Mouse (Mus musculus) kidney, adult 11 months (tissue): ENCODE data around the gene Tfap4.
A peak's percentile ranks its signal among the peaks of the same experiment; 100 is the strongest.

Source experiments
- DNase-seq: peaks from one replicate; pipeline ENCODE4 v3.0.0; 2022

Tfap4 gene

DNA sequence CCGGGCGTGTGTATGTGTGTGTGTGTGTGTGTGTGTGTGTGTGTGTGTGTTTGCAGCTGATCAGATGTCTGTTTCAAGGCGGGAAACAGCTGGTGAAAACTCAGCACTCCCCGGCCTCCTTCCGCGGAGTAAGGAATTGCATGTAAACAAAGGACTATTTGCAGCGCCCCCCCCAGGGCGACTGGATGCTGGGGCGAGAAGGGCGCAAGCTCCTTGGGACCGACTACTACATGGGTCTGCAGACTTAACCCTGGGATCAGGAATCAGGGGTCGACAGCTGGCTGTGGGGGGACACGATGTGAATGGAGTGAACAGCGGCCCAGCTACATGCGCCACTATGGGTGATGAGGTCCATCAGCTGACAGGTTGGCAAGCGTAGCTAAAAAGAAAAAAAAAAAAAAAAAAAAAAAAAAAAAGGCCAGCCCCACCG is at the start of gene Tfap4:
Tfap4 (minus strand) TSS at position 140 of the 430 bp plus-strand sequence.
- DNase-seq = peak; percentile 91

GRCm38 (mm10) chr16:4608532-4609059 is 48.9 kb upstream of the Tfap4 start:
- no peak for DNase-seq

DNA sequence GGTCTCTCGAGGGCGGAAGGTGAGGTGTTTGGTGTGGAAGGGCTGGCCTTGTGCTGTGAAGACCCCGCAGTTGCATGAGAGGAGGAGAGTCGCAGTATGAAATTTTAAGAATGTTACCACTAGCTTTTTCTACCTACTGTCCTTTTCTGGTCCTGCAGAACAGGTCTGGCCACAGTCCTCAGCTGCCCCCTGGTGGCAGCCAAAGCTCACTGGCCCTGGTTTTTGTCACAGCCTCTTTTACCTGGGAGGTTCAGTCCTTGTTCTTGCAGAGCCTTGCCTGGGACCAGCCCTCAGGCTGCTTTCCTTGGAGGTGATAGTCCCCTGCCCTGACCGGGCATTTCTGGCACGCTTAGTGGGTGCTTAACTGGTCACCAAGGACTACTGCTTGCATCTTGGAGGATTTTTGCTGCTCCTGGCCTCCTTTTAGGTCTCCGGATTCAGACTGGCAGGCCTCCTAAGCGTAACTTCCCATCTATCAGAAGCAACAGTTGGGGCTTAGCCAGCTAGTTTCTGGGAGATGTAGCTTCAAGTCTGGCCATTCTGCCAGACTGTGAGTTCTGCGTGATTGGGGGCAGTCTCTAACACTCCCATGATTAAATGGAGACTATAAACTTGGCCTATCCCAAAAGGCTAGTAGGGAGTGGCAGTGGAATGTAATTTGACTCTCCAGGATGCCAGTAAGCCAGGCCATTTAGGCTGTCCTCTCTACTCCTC is 48.3 kb upstream of the Tfap4 start:
- DNase-seq = peak; percentile 84

DNA sequence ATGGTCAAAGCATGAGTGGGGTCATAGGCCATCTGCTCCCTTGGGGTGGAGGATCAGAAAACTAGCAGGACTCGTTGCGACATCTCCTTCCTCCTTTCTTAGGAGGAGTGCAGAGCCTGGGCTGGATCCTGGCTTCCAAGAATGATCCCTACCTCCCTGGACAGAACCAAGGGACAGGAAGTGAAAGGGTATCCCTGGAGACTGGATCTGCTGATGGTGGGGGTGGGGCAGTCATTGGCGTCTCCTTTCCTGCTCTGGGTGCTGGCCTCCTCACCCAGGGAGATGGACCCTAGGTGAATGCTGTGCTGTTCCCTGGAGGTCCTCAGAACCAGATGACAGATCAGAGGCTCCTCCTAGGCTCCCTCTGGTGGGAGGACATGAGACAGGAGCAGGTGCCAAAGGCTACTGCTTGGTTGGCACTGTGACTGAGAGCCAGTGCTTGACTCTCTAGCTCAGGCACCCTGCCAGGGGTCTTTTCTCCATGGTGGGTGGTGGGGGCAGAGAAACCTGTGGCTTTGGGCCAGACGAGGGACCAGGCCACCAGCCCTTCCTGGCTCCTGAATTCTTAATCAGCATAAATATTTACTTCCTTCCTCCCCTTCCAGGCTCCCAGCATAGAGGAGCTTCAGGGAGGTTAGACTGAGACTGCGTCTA is 46.9 kb upstream of the Tfap4 start:
- DNase-seq = peak; percentile 82

DNA sequence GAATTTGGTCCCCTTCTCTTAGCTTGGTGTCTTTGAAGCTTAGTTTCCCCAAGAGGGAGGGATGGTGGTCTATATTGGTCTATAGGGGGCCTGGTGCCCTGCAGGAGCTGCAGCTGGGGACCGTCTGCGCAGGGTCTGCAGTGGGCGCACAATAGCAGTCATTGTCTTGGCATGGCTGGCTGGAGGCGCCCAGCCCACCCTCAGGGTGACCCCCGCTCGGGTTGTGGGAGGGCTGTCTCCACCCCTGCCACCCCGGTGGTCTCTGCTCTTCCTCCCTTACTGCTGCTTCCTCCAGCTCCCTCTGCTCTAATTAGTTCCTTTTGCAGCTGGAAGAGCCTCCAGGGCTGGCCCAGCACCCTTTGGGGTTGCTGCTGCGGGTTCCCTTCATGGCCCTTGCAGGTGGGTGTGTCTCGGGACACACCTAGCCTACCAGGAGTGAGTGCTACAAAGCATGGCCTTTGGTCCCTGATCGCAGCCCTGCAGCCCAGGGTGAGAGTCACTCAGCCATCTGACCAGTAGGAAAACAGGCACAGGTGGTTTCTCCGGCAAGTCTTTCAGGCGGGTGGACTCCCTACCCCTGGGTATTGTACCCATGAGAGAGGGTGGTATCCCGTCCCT is 46.0 kb upstream of the Tfap4 start:
- peak; percentile 61 for DNase-seq

DNA sequence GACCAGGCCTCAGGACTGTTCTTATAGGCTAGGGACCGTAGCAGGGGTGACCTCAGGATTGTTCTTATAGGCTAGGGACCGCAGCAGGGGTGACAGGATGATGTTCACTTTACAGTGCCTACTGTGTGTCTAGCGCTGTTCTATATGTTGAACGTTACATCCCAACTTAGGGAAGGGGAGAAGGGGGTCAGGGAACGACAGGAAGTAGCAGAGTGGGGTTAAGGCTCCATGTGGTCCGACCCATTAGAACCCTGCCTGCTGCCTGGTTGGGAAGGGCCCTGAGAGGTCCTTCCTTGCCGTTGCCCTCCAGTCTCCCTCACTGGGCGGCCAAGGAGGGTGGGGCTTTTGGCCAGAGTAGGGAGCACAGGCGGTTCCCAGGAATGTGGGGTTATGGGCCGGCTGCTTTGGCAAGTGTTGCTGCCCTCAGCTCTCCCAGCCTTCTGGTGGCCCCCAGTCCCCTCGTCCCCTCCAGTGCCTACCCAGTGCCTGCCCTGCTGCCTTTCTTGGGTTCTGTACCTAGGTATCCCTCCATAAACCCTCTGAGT is 44.7 kb upstream of the Tfap4 start:
- DNase-seq = peak; percentile 72

GRCm38 (mm10) chr16:4603453-4603837 is 43.8 kb upstream of the Tfap4 start:
- DNase-seq = no peak

DNA sequence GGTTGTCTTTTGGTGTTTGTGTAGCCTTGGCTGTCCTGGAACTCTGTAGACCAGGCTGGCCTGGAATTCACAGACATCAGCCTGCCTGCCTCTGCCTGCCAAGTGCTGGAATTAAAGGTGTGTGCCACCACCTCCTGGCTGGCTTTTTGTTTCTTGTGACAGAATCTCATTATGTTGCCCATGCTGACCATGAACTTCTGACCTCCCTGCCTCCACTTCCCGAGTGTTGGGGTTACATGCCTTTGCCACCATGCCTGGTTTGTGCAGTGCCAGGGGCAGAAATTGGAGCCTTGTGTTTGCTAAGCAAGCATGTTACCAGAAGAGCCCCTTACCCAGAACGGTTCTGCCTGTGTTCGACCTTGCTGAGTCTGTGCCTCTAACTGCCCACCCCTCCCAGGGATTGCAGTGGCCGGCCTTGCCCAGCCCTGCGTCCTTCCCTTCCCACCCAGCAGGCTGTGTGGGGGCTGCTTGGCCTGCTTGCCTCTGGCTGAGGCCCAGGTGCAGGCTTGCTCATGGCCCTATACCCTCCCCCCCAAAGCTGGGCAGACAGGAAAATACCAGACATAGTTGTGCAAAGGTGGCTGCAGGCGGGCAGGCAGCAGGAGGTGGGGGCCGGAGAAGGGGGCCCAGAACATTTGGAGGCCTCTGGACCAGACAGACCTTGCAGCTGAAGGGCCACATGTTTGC is 43.3 kb upstream of the Tfap4 start:
- DNase-seq = peak; percentile 93

DNA sequence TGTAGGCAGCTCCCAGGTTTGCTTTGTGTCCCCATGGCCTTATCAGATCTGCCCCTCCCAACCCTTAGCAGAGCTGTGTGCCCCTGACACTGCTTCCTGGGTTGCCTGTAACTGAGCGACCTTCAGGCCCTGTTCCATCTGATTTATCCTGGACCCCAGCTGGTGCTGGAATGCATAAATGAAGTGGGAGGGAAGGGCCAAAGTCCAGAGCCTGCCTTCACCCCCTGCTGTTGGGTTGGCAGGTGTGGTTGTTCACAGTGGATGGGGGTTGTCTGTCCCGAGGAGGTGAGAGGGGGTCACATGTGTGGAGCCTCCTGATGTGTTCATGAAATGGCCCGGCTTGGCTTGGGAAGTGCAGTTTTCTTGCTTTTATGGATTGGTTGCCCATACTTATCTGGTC is 42.5 kb upstream of the Tfap4 start:
- DNase-seq = peak; percentile 96

DNA sequence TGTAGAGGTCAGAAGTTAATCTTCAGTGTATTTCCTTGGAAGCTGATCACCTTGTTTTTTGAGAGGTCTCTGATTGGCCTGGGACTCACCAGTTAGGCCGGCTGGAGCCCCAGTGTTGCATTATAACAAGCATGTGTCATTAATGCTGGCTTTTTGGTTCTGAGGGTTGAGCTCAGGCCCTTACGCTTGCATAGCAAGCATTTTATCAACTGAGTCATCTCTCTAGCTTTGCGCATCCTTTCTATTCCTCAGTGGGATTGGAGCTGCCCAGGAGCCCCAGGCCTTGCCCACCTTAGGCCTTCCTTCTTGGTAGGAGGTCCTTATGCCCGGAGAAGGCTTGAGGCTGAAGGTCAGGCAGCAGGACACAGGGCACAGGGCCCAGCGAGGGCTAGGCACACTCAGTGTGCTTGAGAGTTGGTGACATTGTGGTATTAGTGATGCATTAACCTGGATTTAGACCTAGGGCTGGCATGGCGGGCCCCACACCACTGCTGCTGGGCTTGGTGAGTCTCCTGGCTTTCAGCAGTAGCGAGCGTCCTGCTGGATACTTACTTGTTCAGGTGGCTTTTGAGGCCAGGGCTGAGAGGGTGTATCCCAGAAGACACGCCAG is 41.2 kb upstream of the Tfap4 start:
- peak; percentile 93 for DNase-seq

GRCm38 (mm10) chr16:4599616-4600015 is 40.0 kb upstream of the Tfap4 start:
- DNase-seq = no peak

DNA sequence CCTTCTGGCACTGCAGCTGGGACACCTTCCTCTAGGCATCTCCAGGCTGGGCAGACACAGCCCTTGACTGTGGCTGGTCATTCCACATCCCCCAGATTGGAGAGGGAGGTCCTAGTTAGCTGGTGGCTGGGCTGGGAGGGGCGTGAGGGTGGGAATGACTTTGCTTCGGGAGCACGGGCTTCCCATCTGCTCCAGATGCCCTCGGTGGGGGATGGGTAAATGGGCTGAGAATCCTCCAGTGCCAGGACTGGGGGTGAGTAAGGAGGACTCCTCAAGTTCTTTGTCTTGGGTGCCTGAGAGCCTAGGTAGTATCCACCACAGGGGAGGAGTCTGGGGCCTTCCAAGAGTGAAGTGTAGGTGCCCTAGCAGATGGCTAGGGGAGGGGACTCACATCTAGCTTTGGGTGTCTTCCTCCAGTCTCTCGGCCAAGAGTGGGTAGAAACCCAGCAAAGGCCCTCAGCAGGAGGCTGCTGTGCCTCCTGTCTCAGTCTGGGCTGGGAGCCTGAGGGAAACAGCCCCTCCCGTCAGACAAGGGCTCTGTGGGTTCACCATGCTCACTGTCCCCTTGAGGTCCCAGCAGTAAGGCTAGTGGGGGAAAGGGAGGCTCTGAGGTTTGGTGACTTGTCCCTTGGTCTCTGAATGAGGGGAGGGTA is 39.4 kb upstream of the Tfap4 start:
- peak; percentile 22 for DNase-seq

DNA sequence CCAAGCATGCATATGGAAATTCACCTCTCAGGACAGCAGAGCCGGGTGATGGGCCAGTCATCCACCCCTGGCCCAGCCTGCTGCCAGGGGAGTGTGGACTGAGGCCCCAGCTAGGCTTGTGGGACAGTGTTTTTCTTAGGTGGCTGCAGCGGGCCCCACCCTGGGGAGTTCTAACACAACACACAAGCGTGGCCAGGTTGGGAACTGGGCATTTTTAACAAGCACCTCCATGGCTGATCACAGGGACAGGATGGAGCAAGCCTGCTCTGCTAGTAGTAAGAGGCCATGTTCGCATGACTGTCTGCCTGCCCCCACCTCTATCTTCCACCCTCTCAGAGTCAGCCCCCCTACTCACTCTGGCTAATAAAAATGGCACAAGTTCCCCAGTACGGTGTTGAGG is 38.4 kb upstream of the Tfap4 start:
- peak; percentile 10 for DNase-seq

GRCm38 (mm10) chr16:4597296-4597695 is 37.6 kb upstream of the Tfap4 start:
- DNase-seq = peak; percentile 15

DNA sequence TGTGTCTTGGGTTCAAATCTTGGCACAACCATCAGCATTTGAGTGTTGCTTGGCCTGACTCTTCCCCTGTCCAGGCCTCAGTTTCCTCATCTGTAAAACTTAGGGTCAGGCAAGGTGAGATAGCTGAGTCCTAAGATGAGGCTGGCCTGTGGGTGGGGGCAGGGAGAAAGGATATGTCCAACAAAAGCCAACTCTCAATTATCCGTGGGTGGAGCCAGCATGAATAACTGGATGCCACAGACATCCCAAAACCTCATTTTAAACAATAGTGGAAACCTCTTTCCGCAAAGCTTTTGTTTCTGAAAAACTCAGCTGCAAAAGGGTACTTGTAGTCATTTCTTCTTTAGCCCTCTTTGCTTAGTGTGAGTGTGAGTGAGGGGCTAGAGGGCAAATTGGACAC is 37.2 kb upstream of the Tfap4 start:
- DNase-seq = no peak

DNA sequence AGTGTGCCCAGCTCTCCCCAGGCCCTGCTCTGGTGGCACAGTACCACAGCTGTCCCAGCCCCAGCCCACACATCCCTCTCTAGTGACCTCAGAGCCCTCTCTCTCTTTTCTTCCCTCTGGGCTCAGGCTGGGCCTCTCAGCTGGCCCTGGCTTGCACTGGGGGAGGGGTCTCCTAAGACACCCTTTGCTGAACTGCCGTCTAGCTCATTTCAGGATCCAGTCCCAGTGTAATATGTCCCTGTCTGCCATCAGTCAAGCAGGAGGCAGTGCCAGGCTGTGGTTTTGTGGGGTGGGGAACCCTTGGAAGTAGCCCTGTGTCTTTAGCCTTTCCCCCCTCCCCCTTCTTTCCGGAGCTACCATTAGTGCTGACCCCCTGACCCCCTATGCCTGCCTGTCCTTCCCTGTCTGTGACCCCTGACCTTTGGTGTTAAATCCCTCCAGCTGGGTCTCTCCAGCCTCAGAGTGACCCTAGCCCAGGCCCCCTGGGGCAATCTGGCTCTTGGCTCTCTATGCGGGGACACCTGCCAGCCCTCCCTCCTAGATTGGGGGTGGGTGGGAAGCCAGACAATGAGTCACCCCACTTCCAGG is 36.6 kb upstream of the Tfap4 start:
- peak; percentile 35 for DNase-seq

GRCm38 (mm10) chr16:4595527-4595963 is 35.9 kb upstream of the Tfap4 start:
- DNase-seq = peak; percentile 87

GRCm38 (mm10) chr16:4594814-4595526 is 35.3 kb upstream of the Tfap4 start:
- DNase-seq = no peak

DNA sequence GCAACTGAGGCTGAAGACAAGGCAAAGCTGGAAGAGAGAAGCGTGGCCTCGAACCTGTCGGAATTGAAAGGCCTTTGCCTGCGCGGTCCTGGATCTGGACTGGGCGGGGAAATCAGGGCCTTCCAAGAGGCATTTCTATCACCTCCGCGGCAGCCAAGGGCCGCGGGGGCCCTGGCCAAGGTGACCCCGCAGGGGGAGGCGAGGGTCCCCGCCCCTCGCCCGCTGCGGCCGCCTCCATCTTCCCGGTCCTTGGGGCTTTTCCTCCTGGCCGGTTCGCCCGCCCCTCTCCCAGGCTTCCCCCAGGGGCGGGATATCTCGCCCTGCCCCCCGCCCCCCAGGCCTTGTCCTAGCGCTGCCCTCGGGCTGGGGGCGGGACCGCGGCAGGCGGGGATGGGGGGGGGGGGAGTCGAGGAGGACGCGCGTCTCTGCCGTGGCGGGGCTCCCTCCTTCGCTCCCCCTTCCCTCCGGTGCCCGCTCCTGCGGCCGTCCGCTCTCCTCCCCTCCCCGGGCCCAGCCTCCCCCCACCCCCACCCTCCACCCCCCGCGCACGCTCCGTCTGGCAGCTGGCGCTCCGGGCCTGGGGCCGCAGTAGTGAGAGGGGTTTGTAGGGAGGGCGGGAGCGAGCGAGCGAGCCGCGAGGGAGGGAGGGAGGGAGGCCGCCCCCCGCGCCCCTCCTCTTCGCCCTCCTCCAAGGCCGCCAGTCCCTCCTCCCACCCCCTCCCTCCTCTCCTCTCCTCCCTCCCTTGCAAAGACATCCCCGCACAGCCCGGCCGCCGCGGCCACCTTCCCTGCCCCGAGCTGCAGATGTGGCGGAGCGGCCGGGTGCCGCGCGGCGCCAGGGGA is 34.5 kb upstream of the Tfap4 start, which contains the start of gene Glis2:
Glis2 (plus strand) TSS at position 743 of the 843 bp plus-strand sequence.
- DNase-seq = peak; percentile 87
